Mouse (Mus musculus) hindbrain, embryonic 12.5 days (tissue): ENCODE results near the gene Msh6. TPM values are rescaled to one million over a fixed set of nuclear protein-coding genes. Genes with fewer than 3 reads are reported as not detected.
A peak's percentile ranks its signal among the peaks of the same experiment; 100 is the strongest.
"Not testable (repeated sequence)": the region's sequence is repeated elsewhere in the genome, so short reads cannot be mapped to it uniquely, and the experiment has no call there.

Experiments
- ATAC-seq: fragments of 200-750 bp; cut with Nextera tagmentation; 2 replicates; pipeline ENCODE4 v1.8.0; 2017; ENCODE audit warnings: moderate TSS enrichment; ENCODE audit not compliant: low FRiP score
- H3K27ac ChIP-seq: fragments of 300-500 bp; sonication (generic); 2 replicates; pipeline ENCODE4 v1.5.1; 2016; ENCODE audit warnings: mild to moderate bottlenecking
- H3K27me3 ChIP-seq: fragments of 300-500 bp; sonication (generic); 2 replicates; pipeline ENCODE4 v1.6.1; 2016; ENCODE audit warnings: mild to moderate bottlenecking
- H3K36me3 ChIP-seq: fragments of 300-500 bp; sonication (generic); 2 replicates; pipeline ENCODE4 v1.6.1; 2016; ENCODE audit warnings: mild to moderate bottlenecking
- H3K4me1 ChIP-seq: fragments of 300-500 bp; sonication (generic); 2 replicates; pipeline ENCODE4 v1.6.1; 2016
- H3K4me2 ChIP-seq: fragments of 300-500 bp; sonication (generic); replicated peaks from 2 replicates; pipeline ENCODE4 v1.6.1; 2016; ENCODE audit warnings: mild to moderate bottlenecking
- H3K4me3 ChIP-seq: fragments of 300-500 bp; sonication (generic); 2 replicates; pipeline ENCODE4 v1.5.1; 2016; ENCODE audit warnings: mild to moderate bottlenecking
- H3K9ac ChIP-seq: fragments of 300-500 bp; sonication (generic); 2 replicates; pipeline ENCODE4 v1.6.1; 2016; ENCODE audit warnings: mild to moderate bottlenecking, moderate library complexity
- H3K9me3 ChIP-seq: fragments of 300-500 bp; sonication (generic); replicated peaks from 2 replicates; pipeline ENCODE4 v1.6.1; 2016; ENCODE audit warnings: mild to moderate bottlenecking
- WGBS: fragments of 180-500 bp; shearing (Covaris S2); methylation state at CpG from one replicate; pipeline ENCODE4 v1.1.7; 2016; 5-methylcytosine and 5-hydroxymethylcytosine counted together
- polyA plus RNA-seq: library from polyadenylated mRNA; unstranded; fragments of >200 nt; fragmentation: Nextera tagmentation; extraction: Ambion mirVana; gene quantifications from 2 replicates; pipeline ENCODE4 v1.2.1, GENCODE M21; 2016

Msh6 gene
- polyA plus RNA-seq, 1 experiment from 2014 or later = 58.9 TPM

DNA sequence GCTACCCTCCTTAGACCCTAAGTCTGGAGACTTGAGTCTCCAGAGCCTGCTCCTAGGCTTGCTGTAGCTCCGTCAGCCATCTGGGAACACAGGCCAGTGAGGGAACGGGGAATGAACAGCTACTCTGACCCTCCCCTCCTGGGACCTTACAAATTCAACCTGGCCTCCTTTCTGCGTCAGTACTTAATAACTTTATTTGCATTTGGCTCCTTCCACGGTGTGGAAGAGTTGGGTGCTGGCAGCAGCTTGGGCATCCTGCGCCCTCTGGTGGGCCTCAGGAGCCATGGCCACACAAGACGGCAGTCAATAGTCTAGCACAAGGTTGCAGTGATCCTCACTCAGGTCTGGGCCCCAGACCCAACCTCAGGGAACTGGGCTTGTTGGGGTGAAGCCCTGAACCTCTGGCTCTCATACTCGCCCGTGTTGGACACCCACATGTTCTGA, 6.4 kb upstream of the Msh6 start:
- not testable (repeated sequence) for H3K4me1 ChIP-seq, H3K27me3 ChIP-seq, H3K4me3 ChIP-seq, H3K4me2 ChIP-seq, H3K36me3 ChIP-seq, H3K9ac ChIP-seq, H3K9me3 ChIP-seq, H3K27ac ChIP-seq
- peak; percentile 50; the same call in 1 of the 2 replicates for ATAC-seq
- 36% methylated on average over 6 of the region's 8 CpGs for WGBS

DNA sequence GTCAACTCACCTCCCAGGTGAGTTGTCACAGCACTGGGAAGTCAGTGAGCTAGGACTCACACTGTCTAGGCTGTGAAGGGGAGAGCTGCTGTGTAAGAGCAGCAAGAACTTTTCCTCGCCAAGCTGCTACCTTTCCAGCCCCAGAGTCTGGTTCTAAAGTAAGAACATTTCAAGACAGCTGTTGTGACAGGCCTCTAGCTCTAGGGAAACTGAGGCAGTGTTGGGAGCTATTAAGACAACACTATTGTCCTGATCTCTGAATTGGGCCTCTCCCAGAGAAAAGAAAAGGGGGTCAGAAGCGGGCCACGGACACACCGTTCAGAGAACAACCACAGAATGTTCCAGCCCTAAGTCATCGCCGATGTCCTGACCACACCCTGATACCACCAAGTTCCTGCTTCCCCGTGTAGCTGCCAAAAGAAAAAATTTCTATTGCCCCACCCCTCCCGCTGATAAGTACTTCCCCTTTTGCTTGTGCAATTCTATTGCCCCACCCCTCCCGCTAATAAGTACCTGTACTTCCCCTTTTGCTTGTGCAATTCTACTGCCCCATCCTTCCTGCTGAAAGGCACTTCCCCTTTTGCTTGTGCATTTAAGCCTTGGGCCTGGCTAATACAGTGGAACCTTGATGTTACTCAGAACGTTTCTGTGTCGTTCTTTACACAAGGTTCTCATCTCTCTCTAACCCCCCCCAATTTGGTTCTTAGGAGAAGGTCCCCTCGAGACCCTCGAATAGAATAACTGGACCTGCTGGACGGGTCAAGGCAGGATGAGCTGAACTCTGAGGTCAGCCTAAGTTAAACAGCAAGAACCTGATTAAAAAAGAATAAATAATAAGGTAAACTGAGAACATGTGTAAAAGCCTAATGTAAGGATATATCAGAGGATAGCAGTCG, 2.9 kb upstream of the Msh6 start:
- ATAC-seq, H3K4me2 ChIP-seq, H3K27ac ChIP-seq, H3K36me3 ChIP-seq, H3K4me3 ChIP-seq, H3K9ac ChIP-seq, H3K27me3 ChIP-seq, H3K9me3 ChIP-seq: not testable (repeated sequence)
- H3K4me1 ChIP-seq = peaks cover 11% of the 10 kb centered on the region
- 89% methylated on average over 15 of the region's 15 CpGs for WGBS

DNA sequence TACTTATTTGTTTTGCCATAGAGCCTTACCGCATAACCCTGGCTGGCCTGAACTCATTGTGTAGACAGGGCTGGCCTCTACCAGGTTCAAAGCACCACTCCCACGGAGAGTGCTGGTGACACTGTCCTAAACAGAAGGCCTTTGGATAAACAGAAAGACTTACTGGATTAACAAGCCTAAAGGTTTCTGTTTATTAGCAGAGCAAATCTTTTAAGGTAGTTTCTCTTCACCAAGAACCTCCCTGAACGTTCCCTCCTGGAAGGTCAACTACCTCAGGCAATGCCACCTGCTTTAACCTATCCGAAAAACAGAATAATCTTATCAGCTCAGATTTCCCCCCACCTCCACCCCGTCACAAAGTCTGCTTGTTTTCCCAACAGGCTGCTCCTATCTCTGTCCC, 2.0 kb upstream of the Msh6 start:
- H3K4me3 ChIP-seq = no peak overlapping the region
- no peak for ATAC-seq
- 75% methylated on average over 5 of the region's 5 CpGs for whole genome bisulfite sequencing
- H3K9me3 ChIP-seq = no peaks in the 10 kb centered on the region
- H3K27me3 ChIP-seq = no peaks in the 10 kb centered on the region
- no peak overlapping the region for H3K4me2 ChIP-seq
- no peak overlapping the region for H3K27ac ChIP-seq
- no peak overlapping the region for H3K9ac ChIP-seq
- peaks cover 5% of the 10 kb centered on the region for H3K36me3 ChIP-seq
- peaks cover 11% of the 10 kb centered on the region for H3K4me1 ChIP-seq

DNA sequence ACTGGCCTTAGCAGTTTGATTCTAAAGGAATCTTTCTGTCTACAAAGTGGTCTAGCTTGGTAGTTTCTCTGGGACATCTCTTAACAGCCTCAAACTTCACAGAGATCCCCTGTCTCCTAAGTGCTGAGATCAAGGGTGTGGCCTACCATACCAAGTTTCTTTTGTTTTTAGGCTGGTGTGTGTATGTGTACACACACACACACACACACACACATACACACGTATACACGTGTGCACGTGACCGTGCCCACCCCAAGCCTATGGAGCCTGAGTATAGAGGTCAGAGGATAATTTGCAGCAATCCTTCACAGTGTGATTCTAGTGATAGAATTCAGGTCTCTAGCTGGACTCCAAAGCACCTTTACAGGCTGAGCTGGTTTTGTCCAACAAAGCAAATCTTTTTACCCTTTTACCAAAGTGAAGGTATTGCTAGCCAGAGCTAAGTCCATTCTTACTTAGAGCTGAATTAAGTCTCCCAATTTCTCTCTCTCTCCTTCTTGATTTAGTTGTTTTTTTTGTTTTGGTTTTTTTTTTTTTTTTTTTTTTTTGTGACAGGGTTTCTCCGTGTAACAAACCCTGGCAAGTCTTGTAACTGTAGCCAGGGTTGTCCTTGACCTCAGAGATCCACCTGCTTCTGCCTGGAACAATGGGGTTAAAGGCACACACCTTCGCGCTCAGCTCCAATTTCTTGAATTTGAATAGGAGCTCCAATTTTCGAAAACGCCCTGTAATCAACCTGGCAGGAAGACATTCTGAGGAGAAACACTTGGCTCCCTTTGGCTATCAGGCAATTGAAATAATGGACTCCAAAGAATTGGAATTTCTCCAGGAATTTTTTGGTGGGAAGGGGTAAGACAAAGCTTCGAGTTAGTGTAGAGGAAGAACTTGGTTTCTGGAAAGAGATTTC, 1.3 kb upstream of the Msh6 start:
- no peak overlapping the region for H3K27ac ChIP-seq
- no peak overlapping the region for H3K9ac ChIP-seq
- no peak overlapping the region for H3K4me3 ChIP-seq
- H3K9me3 ChIP-seq = no peaks in the 10 kb centered on the region
- peaks cover 9% of the 10 kb centered on the region for H3K36me3 ChIP-seq
- no peak for ATAC-seq
- H3K4me1 ChIP-seq = peaks cover 11% of the 10 kb centered on the region
- 71% methylated on average over 10 of the region's 10 CpGs for WGBS
- H3K4me2 ChIP-seq = peak overlapping the region; percentile 72; the same call in 1 of the 2 replicates
- H3K27me3 ChIP-seq = no peaks in the 10 kb centered on the region

DNA sequence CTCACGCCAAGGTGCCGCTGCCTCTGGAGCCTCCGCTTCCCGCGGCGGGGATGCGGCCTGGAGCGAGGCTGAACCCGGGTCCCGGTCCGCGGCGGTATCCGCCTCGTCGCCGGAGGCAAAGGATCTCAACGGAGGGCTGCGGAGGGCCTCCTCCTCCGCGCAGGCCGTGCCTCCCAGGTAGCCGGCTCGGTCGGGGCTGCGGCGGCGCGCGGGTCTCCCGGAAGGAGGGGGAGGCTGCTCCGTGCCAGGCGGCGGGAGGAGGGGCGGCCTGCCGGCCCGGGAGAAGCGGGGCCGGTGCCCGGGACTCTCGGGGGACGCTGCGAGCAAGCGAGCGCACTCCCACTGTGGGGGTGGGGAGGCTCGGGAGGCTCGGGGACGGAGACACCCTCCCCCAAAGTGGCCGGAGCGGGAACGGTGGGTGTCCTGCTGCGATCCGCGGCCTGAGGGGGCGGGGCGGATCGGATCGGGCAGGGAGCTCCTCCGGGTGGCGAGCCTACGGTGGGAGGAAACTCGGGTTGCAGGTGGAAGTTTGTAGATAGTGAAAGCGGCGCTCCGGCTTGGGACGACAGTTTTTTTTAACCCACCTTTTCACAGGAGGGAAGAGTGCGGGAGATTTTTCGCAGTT, 479 bp downstream of the Msh6 start:
- 2% methylated on average over 52 of the region's 68 CpGs for WGBS
- ATAC-seq = peak; percentile 72

DNA sequence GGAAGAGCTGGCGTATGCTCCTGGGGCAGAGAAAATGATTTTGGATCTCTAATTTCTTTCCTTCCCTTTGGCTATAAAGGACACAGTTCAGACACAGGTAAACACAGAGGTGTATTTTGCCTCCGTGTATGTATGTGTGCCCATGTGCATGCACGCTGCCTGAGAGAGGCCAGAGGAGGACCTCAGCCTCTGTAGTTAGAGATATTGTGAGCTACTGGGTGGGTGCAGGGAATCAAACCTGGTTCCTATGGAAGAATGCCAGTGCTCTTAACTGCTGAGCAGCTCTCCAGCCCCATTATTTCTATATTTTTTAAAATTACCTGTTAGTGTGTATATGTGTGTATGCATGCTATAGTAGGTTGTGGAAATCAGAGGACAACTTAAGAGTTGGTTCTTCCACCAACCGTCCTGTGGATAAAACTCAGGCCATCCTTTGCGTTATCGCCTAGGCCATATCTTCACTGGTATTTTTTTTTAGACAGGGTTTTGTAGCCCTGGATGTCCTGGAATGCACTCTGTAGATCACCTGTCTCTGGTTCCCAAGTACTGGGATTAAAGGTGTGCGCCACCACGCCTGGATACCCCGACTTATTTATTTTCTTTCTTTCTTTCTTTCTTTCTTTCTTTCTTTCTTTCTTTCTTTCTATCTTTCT, 1.4 kb downstream of the Msh6 start:
- H3K4me3 ChIP-seq = peak overlapping the region; percentile 98
- WGBS = 77% methylated on average over 9 of the region's 9 CpGs
- peak overlapping the region; percentile 92 for H3K9ac ChIP-seq
- peak overlapping the region; percentile 72 for H3K4me2 ChIP-seq
- ATAC-seq = no peak
- H3K27me3 ChIP-seq = no peaks in the 10 kb centered on the region
- H3K9me3 ChIP-seq = no peaks in the 10 kb centered on the region
- H3K36me3 ChIP-seq = peaks cover 16% of the 10 kb centered on the region
- peaks cover 11% of the 10 kb centered on the region for H3K4me1 ChIP-seq
- no peak overlapping the region for H3K27ac ChIP-seq

More for the DNA sequence above, 479 bp downstream of the Msh6 start:
- H3K4me1 ChIP-seq = peaks cover 11% of the 10 kb centered on the region
- H3K27me3 ChIP-seq = no peaks in the 10 kb centered on the region
- peak overlapping the region; percentile 98 for H3K4me3 ChIP-seq
- H3K9ac ChIP-seq = peak overlapping the region; percentile 92
- H3K9me3 ChIP-seq = no peaks in the 10 kb centered on the region
- H3K4me2 ChIP-seq = peak overlapping the region; percentile 72
- peak overlapping the region; percentile 91 for H3K27ac ChIP-seq
- peaks cover 9% of the 10 kb centered on the region for H3K36me3 ChIP-seq

DNA sequence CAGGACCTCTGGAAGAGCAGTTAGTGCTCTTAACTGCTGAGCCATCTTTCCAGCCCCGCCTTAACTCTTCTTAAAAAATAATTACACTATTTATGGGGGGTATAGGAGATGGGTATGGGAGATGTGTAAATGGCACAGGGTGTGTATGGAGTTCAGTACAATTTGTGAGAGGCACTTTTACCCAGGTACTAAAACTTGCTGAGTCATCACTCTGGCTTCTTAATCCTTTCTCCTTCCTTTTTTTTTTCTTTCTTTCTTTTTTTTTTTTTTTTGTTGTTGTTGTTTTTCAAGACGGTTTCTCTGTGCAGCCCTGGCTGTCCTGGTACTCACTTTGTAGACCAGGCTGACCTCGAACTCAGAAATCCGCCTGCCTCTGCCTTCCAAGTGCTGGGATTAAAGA, 2.1 kb downstream of the Msh6 start:
- Histone ChIP-seq H3K4me2 (peak overlapping the region; percentile 72; the same call in 1 of the 2 replicates), H3K36me3 (peaks cover 22% of the 10 kb centered on the region), H3K4me1 (peaks cover 11% of the 10 kb centered on the region)
- H3K27ac ChIP-seq, ATAC-seq, H3K27me3 ChIP-seq, H3K9ac ChIP-seq, H3K9me3 ChIP-seq, H3K4me3 ChIP-seq: not testable (repeated sequence)
- WGBS = 84% methylated on average over 4 of the region's 4 CpGs

DNA sequence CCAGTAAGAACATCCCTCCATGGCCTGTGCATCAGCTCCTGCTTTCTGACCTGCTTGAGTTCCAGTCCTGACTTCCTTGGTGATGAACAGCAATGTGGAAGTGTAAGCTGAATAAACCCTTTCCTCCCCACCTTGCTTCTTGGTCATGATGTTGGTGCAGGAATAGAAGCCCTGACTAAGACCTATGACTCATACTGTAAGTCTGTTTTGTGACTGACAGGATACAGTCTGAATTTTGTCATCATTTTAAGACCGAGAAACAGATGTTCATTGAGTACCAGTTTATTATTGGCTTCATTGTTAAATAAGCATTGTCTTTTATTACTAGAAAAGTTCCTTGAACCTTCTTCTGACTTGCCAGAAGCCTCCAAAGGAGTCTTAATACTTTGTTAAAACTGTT, 4.8 kb downstream of the Msh6 start:
- ATAC-seq, H3K9me3 ChIP-seq, H3K4me1 ChIP-seq, H3K4me2 ChIP-seq, H3K4me3 ChIP-seq, H3K27me3 ChIP-seq, H3K9ac ChIP-seq, H3K27ac ChIP-seq: not testable (repeated sequence)
- peaks cover 44% of the 10 kb centered on the region for H3K36me3 ChIP-seq
- WGBS = 82% methylated on average over 1 of the region's 1 CpGs

DNA sequence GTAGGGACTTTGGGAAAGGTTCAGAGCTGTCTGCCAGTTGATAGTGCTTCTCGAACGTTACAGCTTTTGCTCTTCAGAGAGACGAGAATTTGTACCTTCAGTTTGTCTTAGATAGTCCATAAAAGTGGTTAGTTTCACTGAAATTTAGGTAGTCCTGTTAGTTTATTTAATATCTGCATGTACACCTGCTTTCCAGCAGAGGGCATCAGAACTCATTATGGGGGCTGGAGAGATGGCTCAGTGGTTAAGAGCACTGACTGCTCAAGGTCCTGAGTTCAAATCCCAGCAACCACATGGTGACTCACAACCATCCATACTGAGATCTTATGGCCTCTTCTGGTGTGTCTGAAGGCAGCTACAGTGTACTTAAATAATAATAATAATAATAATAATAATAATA, 7.2 kb downstream of the Msh6 start:
- Histone ChIP-seq H3K27me3 (no peaks in the 10 kb centered on the region), H3K27ac (no peak overlapping the region), H3K4me1 (no peaks in the 10 kb centered on the region), H3K9me3 (no peaks in the 10 kb centered on the region), H3K4me3 (no peak overlapping the region), H3K9ac (no peak overlapping the region), H3K36me3 (peaks cover 67% of the 10 kb centered on the region), H3K4me2 (no peak overlapping the region)
- no peak for ATAC-seq
- 87% methylated on average over 3 of the region's 3 CpGs for WGBS

DNA sequence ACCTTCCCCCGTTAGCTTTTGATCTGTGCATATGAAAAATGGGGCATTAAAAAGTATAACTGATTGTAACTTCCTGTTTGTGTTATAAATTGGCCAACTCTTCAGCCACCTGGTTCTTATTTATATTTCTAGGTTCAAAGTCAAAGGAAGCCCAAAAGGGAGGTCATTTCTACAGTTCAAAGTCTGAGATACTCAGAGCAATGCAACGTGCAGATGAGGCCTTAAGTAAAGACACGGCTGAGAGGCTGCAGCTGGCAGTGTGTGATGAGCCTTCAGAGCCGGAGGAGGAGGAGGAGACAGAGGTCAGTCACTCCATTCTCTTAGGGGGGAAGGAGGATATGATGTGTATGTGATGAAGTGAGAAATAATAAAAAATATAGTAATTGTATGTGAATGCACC, 8.5 kb downstream of the Msh6 start:
- Histone ChIP-seq H3K36me3 (peaks cover 70% of the 10 kb centered on the region), H3K4me2 (no peak overlapping the region), H3K4me1 (0 out of 2 replicates have a peak, but pooled peaks cover 2% of the 10 kb centered on the region), H3K27ac (no peak overlapping the region), H3K9ac (no peak overlapping the region), H3K9me3 (no peaks in the 10 kb centered on the region), H3K4me3 (no peak overlapping the region), H3K27me3 (no peaks in the 10 kb centered on the region)
- WGBS = 80% methylated on average over 4 of the region's 4 CpGs
- no peak for ATAC-seq

DNA sequence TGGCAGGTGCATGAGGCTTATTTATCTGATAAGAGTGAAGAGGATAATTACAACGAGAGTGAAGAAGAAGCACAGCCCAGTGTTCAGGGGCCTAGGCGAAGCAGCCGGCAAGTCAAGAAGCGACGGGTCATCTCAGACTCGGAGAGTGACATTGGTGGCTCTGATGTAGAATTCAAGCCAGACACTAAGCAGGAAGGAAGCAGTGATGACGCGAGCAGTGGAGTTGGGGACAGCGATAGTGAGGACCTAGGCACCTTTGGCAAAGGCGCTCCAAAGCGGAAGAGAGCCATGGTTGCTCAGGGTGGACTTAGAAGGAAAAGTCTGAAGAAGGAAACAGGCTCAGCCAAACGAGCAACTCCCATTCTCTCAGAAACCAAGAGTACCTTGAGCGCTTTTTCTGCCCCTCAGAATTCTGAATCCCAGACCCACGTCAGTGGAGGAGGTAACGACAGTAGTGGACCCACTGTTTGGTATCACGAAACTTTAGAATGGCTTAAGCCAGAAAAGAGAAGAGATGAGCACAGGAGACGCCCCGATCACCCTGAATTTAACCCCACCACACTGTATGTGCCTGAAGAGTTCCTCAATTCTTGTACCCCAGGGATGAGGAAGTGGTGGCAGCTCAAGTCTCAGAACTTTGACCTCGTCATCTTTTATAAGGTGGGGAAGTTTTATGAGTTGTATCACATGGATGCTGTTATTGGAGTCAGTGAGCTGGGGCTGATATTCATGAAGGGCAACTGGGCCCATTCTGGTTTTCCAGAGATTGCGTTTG, 9.8 kb downstream of the Msh6 start:
- no peak overlapping the region for H3K27ac ChIP-seq
- no peak overlapping the region for H3K4me2 ChIP-seq
- no peak overlapping the region for H3K9ac ChIP-seq
- ATAC-seq = no peak
- no peak overlapping the region for H3K4me3 ChIP-seq
- WGBS = 93% methylated on average over 20 of the region's 20 CpGs
- H3K27me3 ChIP-seq = no peaks in the 10 kb centered on the region
- 0 out of 2 replicates have a peak, but pooled peaks cover 2% of the 10 kb centered on the region for H3K4me1 ChIP-seq
- H3K9me3 ChIP-seq = no peaks in the 10 kb centered on the region
- H3K36me3 ChIP-seq = peaks cover 82% of the 10 kb centered on the region
